Mouse (Mus musculus) kidney, adult 2 months (tissue): ENCODE results near the gene Fhit.

Source experiments
- CTCF ChIP-seq: fragments of 200-500 bp; conservative IDR thresholded peaks from 2 replicates; pipeline ENCODE4 v1.5.1; 2011; ENCODE audit warnings: low read depth, mild to moderate bottlenecking, control low read depth, low read length, moderate library complexity, mixed read lengths; ENCODE audit not compliant: insufficient read depth, insufficient read length
- POLR2A ChIP-seq: fragments of 200-500 bp; IDR thresholded peaks from one replicate; pipeline ENCODE4 v1.6.1; 2011; ENCODE audit warnings: low read depth, low read length, control low read depth

DNA sequence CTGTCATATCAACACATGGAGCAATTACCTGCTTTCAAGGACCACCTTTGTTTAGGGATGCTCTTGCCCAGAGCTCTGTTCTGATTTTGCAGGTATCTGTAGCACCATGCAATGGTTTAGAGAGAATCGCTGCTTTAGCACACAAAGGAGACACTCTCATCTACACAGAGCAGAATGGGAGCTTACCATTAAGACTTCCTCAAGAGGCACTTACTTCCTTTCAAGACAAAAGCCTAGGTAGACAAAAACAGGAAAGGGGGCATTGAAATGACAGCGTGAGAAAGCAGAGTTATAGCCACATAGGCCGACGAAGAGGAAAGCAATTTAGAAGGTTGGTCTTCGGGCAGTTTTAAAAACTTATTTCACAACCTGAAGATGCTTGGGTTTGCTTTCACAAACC, 872.8 kb downstream of the Fhit start:
- TF ChIP-seq CTCF (no peak), POLR2A (no peak)
